Mouse (Mus musculus) MEL (cell line): Measurements from ENCODE around the gene Tnfrsf1a. TPM values are rescaled to one million over a fixed set of nuclear protein-coding genes. Genes with fewer than 3 reads are reported as not detected.

ENCODE experiments used
- DNase-seq: peaks from one replicate; pipeline ENCODE4 v3.0.0; 2011; ENCODE audit warnings: low read depth, low spot score
- H3K27ac ChIP-seq: 2 replicates; pipeline ENCODE4 v1.5.1; 2012; ENCODE audit warnings: low read depth, mild to moderate bottlenecking, control low read depth, low read length, moderate library complexity; ENCODE audit not compliant: control insufficient read depth
- H3K27me3 ChIP-seq, 2 experiments: fragments of 150-350 bp in 1 of 2; sonication (generic) in 1 of 2; 2 replicates each; pipeline ENCODE4 v1.6.1; 2012; ENCODE audit warnings: low read length in 2 of 2, mild to moderate bottlenecking in 2 of 2, improper control_type of control experiment in 1 of 2, moderate library complexity in 1 of 2; ENCODE audit not compliant: insufficient read depth in 2 of 2, control insufficient read depth in 1 of 2
- H3K36me3 ChIP-seq, 2 experiments: 2 replicates each; pipeline ENCODE4 v1.6.1; 2012 to 2014; ENCODE audit warnings: low read length in 2 of 2, improper control_type of control experiment in 1 of 2, inconsistent platforms in 1 of 2, mild to moderate bottlenecking in 1 of 2; ENCODE audit not compliant: insufficient read depth in 2 of 2, control insufficient read depth in 1 of 2
- H3K4me1 ChIP-seq, 2 experiments: fragments of 150-350 bp in 1 of 2; sonication (generic) in 1 of 2; 2 replicates each; pipeline ENCODE4 v1.6.1; 2012; ENCODE audit warnings: low read length in 2 of 2, improper control_type of control experiment in 1 of 2, mild to moderate bottlenecking in 1 of 2; ENCODE audit not compliant: insufficient read depth in 2 of 2, control insufficient read depth in 1 of 2
- H3K4me3 ChIP-seq, 2 experiments: fragments of 150-350 bp in 1 of 2; sonication (generic) in 1 of 2; 2 replicates each; pipeline ENCODE4 v1.5.1; 2012; ENCODE audit warnings: low read depth in 2 of 2, low read length in 2 of 2, mild to moderate bottlenecking in 2 of 2, moderate library complexity in 2 of 2, control low read depth in 1 of 2, improper control_type of control experiment in 1 of 2; ENCODE audit not compliant: control insufficient read depth in 1 of 2, insufficient read depth in 1 of 2
- H3K79me2 ChIP-seq: 2 replicates; pipeline ENCODE4 v1.6.1; 2012; ENCODE audit warnings: mild to moderate bottlenecking, low read length, moderate library complexity; ENCODE audit not compliant: control insufficient read depth, poor library complexity, insufficient read depth
- H3K9ac ChIP-seq: 2 replicates; pipeline ENCODE4 v1.6.1; 2012; ENCODE audit warnings: low read depth, mild to moderate bottlenecking, control low read depth, low read length, moderate library complexity; ENCODE audit not compliant: control insufficient read depth, poor library complexity, severe bottlenecking
- H3K9me3 ChIP-seq: fragments of 150-350 bp; sonication (generic); replicated peaks from 2 replicates; pipeline ENCODE4 v1.6.1; 2012; ENCODE audit warnings: mild to moderate bottlenecking, low read length, improper control_type of control experiment, moderate library complexity; ENCODE audit not compliant: insufficient read depth
- CHD1 ChIP-seq: IDR thresholded peaks from 2 replicates; pipeline ENCODE4 v1.6.1; 2012; ENCODE audit warnings: low read depth, mild to moderate bottlenecking, inconsistent platforms, low read length, improper control_type of control experiment
- CHD2 ChIP-seq: IDR thresholded peaks from 2 replicates; pipeline ENCODE4 v1.6.1; 2011; ENCODE audit warnings: low read length, improper control_type of control experiment
- EP300 ChIP-seq, 2 experiments: IDR thresholded peaks; 2 replicates each; pipeline ENCODE4 v1.6.1; 2011; ENCODE audit warnings: improper control_type of control experiment in 2 of 2, low read length in 2 of 2, low read depth in 1 of 2, mild to moderate bottlenecking in 1 of 2
- GATA1 ChIP-seq: IDR thresholded peaks from 2 replicates; pipeline ENCODE4 v1.6.1; 2011; ENCODE audit warnings: low read depth, low read length, improper control_type of control experiment
- HCFC1 ChIP-seq: IDR thresholded peaks from 2 replicates; pipeline ENCODE4 v1.6.1; 2012; ENCODE audit warnings: low read depth, mild to moderate bottlenecking, inconsistent platforms, low read length, improper control_type of control experiment, moderate library complexity
- KAT2A ChIP-seq: conservative IDR thresholded peaks from 2 replicates; pipeline ENCODE4 v1.6.1; 2012; ENCODE audit warnings: low read depth, low read length, improper control_type of control experiment, inconsistent platforms
- MAFK ChIP-seq: IDR thresholded peaks from 2 replicates; pipeline ENCODE4 v1.6.1; 2011; ENCODE audit warnings: low read depth, mild to moderate bottlenecking, low read length, improper control_type of control experiment, borderline replicate concordance
- MAX ChIP-seq: IDR thresholded peaks from 2 replicates; pipeline ENCODE4 v1.6.1; 2011; ENCODE audit warnings: low read length, improper control_type of control experiment
- MYB ChIP-seq: IDR thresholded peaks from 2 replicates; pipeline ENCODE4 v1.6.1; 2011; ENCODE audit warnings: mild to moderate bottlenecking, low read depth, low read length, improper control_type of control experiment
- MYC ChIP-seq: IDR thresholded peaks from 2 replicates; pipeline ENCODE4 v1.6.1; 2011; ENCODE audit warnings: low read depth, mild to moderate bottlenecking, low read length, improper control_type of control experiment, moderate library complexity
- NELFE ChIP-seq: IDR thresholded peaks from 2 replicates; pipeline ENCODE4 v1.6.1; 2011; ENCODE audit warnings: low read depth, low read length, improper control_type of control experiment
- NRF1 ChIP-seq: IDR thresholded peaks from 2 replicates; pipeline ENCODE4 v1.6.1; 2014; ENCODE audit warnings: low read depth, mild to moderate bottlenecking, inconsistent platforms, low read length, improper control_type of control experiment, moderate library complexity; ENCODE audit not compliant: poor library complexity, insufficient read depth, severe bottlenecking
- POLR2A ChIP-seq, 2 experiments: IDR thresholded peaks; 2 replicates each; pipeline ENCODE4 v1.6.1; 2011 to 2012; ENCODE audit warnings: low read length in 2 of 2, mild to moderate bottlenecking in 2 of 2, control low read depth in 1 of 2, improper control_type of control experiment in 1 of 2, low read depth in 1 of 2, moderate library complexity in 1 of 2; ENCODE audit not compliant: control insufficient read depth in 1 of 2, insufficient read depth in 1 of 2, poor library complexity in 1 of 2
- POLR2AphosphoS2 ChIP-seq: IDR thresholded peaks from 2 replicates; pipeline ENCODE4 v1.6.1; 2011; ENCODE audit warnings: low read length, improper control_type of control experiment
- POLR2AphosphoS5 ChIP-seq: IDR thresholded peaks from 2 replicates; pipeline ENCODE4 v1.6.1; 2012; ENCODE audit warnings: low read depth, borderline replicate concordance, mild to moderate bottlenecking, inconsistent platforms, low read length, moderate library complexity, mixed read lengths
- RCOR1 ChIP-seq: IDR thresholded peaks from 2 replicates; pipeline ENCODE4 v1.6.1; 2012; ENCODE audit warnings: low read depth, mild to moderate bottlenecking, inconsistent platforms, low read length, improper control_type of control experiment
- SIN3A ChIP-seq: IDR thresholded peaks from 2 replicates; pipeline ENCODE4 v1.6.1; 2012; ENCODE audit warnings: low read length, improper control_type of control experiment, inconsistent platforms
- SMC3 ChIP-seq: IDR thresholded peaks from 2 replicates; pipeline ENCODE4 v1.6.1; 2011; ENCODE audit warnings: low read depth, low read length, improper control_type of control experiment
- TAL1 ChIP-seq: IDR thresholded peaks from 2 replicates; pipeline ENCODE4 v1.6.1; 2012; ENCODE audit warnings: mild to moderate bottlenecking, inconsistent platforms, low read length, moderate library complexity, mixed read lengths
- TCF12 ChIP-seq: IDR thresholded peaks from 2 replicates; pipeline ENCODE4 v1.6.1; 2014; ENCODE audit warnings: low read depth, mild to moderate bottlenecking, inconsistent platforms, low read length, improper control_type of control experiment, moderate library complexity
- UBTF ChIP-seq: IDR thresholded peaks from 2 replicates; pipeline ENCODE4 v1.6.1; 2012; ENCODE audit warnings: low read depth, mild to moderate bottlenecking, inconsistent platforms, low read length, improper control_type of control experiment, moderate library complexity, borderline replicate concordance; ENCODE audit not compliant: insufficient read depth
- USF1 ChIP-seq: IDR thresholded peaks from 2 replicates; pipeline ENCODE4 v1.6.1; 2014; ENCODE audit warnings: low read depth, mild to moderate bottlenecking, inconsistent platforms, low read length, improper control_type of control experiment, moderate library complexity
- USF2 ChIP-seq, 2 experiments: IDR thresholded peaks; 2 replicates each; pipeline ENCODE4 v1.6.1; 2011 to 2012; ENCODE audit warnings: improper control_type of control experiment in 2 of 2, low read length in 2 of 2, borderline replicate concordance in 1 of 2, inconsistent platforms in 1 of 2, low read depth in 1 of 2, mild to moderate bottlenecking in 1 of 2; ENCODE audit not compliant: insufficient read depth in 1 of 2
- ZKSCAN1 ChIP-seq: IDR thresholded peaks from 2 replicates; pipeline ENCODE4 v1.6.1; 2012; ENCODE audit warnings: low read depth, mild to moderate bottlenecking, inconsistent platforms, low read length, improper control_type of control experiment, moderate library complexity
- polyA plus RNA-seq, 2 experiments: library from polyadenylated mRNA; stranded (reverse) in 1 of 2; unstranded in 1 of 2; fragments of >175 nt in 1 of 2; fragments of >200 nt in 1 of 2; gene quantifications; 2 replicates each; pipeline versions ENCODE4 v1.2.1 to v1.2.4; 2012; ENCODE audit warnings: low replicate concordance in 2 of 2, low read depth in 1 of 2; ENCODE audit not compliant: insufficient read length in 2 of 2, insufficient read depth in 1 of 2, missing spikeins in 1 of 2
- total RNA-seq: library from RNA; depleted of rRNA; stranded (reverse); fragments of 300-350 nt; gene quantifications from 2 replicates; pipeline ENCODE4 v1.2.3, GENCODE M21; 2012

Gene Tnfrsf1a
- total and polyA plus RNA-seq, 3 experiments, result 22.0 to 43.4 TPM; not detected in 1

DNA sequence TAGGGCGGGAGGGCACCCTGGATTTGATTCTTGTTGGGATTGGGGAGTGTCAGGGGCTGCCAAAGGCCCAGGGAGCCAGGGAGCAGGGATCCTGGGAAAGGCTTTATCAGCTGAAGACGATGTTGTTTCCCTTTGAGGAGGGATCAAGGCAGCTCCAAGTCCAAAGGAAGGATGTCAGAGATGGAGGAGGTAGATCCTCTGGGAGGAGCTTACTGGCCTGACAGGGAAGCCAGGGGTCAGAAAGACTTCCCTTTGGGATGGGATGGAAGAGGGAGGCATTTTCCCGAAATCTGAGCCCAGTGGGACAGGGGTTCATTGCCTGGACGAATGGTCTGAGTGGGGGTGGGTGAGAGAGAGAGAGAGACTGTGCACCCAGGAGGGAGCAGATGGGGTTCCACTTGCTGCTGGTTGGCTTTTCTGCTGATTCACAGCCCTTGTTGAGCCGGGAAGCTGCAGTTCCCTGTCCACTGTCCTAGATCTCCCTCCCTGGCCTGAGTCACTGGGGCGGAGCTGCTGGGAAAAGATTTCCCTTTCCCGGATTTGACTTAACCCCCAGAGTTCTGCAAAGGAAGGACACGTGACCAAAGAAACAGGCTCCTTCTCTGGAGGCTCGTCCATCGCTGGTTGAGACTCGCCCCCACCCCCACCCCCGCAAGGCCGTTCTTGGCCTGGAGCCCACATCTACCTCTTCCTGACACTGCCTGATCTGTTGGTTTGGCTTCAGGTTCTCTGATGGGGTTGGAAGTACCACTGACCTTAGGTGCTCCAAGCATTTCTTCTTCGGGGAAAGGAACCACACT, 5.4 kb downstream of the Tnfrsf1a start (continued):
- TF ChIP-seq USF2 (IDR thresholded peaks at IDR 0.05; ENCODE audit: borderline replicate concordance in 1 of 2, insufficient read depth in 1 of 2, low read depth in 1 of 2, low read length in 2 of 2), result 0 out of 4 replicates have a peak, but pooled peaks of 1 of the 2 experiments have one; percentile 54
- no peak for TF ChIP-seq GATA1
- TF ChIP-seq TAL1, result no peak
- no peak for TF ChIP-seq MYB

DNA sequence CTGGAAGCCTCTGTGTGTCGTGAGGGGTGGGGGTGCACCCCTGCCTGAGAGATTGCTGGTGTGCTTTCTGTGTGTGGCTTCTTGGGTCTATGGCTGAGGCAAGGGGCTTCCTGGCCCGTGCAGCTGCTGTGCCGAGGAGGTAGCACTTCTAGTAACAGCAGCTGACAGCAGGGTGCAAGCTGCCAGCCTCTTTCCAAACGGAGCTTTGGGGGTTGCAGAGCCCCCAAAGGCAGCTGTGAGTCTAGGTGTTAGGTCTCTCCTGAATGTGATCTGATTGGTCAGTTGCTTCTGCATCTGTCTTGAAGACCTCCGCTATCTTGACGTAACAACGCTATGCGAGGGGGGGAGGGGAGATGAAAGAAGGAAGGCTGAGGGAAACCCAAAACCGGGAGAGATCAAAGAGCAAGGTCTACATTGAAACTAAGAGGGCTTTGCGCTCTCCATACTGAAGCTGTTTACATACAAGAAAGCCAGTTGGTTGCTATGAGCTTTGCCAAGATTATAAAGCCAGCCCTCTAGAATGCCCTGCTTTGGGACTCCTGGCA, 6.1 kb downstream of the Tnfrsf1a start:
- H3K27me3 ChIP-seq, result no peaks in the 10 kb centered on the region
- no peak overlapping the region for H3K27ac ChIP-seq
- no peak overlapping the region for H3K4me3 ChIP-seq
- no peak for DNase-seq
- H3K79me2 ChIP-seq, result peaks cover 21% of the 10 kb centered on the region
- H3K9me3 ChIP-seq, result no peaks in the 10 kb centered on the region
- TF ChIP-seq POLR2AphosphoS2 (no peak), RCOR1 (no peak)
- peaks cover 0 to 38% of the 10 kb centered on the region in 2 experiments; a peak in 3 of 4 replicates for H3K36me3 ChIP-seq
- peaks cover 11 to 44% of the 10 kb centered on the region in 2 experiments for H3K4me1 ChIP-seq
- H3K9ac ChIP-seq, result no peak overlapping the region

DNA sequence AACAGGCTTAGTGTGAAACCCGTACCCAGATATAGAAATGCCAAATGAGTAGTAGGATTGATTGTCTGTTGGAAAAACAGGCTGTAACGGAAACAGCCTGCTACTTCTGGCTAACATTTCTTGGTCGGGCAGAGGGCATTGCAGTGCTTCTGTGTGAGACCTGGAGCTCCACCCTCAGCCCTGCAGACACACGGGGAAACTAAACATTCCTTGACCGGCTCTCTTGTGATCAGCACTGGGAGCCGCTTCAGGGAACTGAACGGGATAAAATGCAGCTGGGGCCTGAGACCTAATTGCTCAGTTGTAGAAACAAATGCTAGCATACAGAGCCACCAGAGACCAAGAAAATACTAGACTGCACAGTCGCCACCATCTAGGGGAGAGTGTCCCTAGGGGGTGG, 7.1 kb downstream of the Tnfrsf1a start:
- TF ChIP-seq NELFE, result no peak
- TF ChIP-seq SIN3A, result no peak
- no peak for TF ChIP-seq USF1
- no peak for TF ChIP-seq POLR2AphosphoS5
- TF ChIP-seq MAFK, result no peak
- no peak for TF ChIP-seq MYB
- TF ChIP-seq SMC3, result no peak
- TF ChIP-seq MYC, result no peak
- TF ChIP-seq USF2 (IDR thresholded peaks at IDR 0.05; ENCODE audit: borderline replicate concordance in 1 of 2, insufficient read depth in 1 of 2, low read depth in 1 of 2, low read length in 2 of 2), result no peak
- TF ChIP-seq EP300 (IDR thresholded peaks at IDR 0.05; ENCODE audit: low read depth in 1 of 2, low read length in 2 of 2), result no peak
- no peak for TF ChIP-seq KAT2A
- no peak for TF ChIP-seq CHD2
- TF ChIP-seq POLR2A (IDR thresholded peaks at IDR 0.05; ENCODE audit: control insufficient read depth in 1 of 2, insufficient read depth in 1 of 2, low read depth in 1 of 2, low read length in 2 of 2, poor library complexity in 1 of 2), result no peak
- TF ChIP-seq MAX, result no peak
- no peak for TF ChIP-seq CHD1
- no peak for TF ChIP-seq NRF1
- no peak for TF ChIP-seq HCFC1
- no peak for TF ChIP-seq UBTF
- TF ChIP-seq TCF12, result no peak
- no peak for TF ChIP-seq ZKSCAN1
- H3K27me3 ChIP-seq, result no peaks in the 10 kb centered on the region
- peaks cover 7 to 40% of the 10 kb centered on the region in 2 experiments for H3K4me1 ChIP-seq
- H3K79me2 ChIP-seq, result peaks cover 12% of the 10 kb centered on the region
- no peak for DNase-seq
- no peaks in the 10 kb centered on the region for H3K9me3 ChIP-seq
- H3K36me3 ChIP-seq, result peaks cover 1 to 34% of the 10 kb centered on the region in 2 experiments; a peak in 3 of 4 replicates
- H3K9ac ChIP-seq, result no peak overlapping the region
- H3K27ac ChIP-seq, result no peak overlapping the region
- no peak overlapping the region for H3K4me3 ChIP-seq
